Mouse (Mus musculus) urinary bladder, postnatal 10 days (tissue): ENCODE data around the gene Pask.

ENCODE experiments used
- DNase-seq: peaks from one replicate; pipeline ENCODE4 v3.0.0; 2022; ENCODE audit warnings: low spot score

The Pask gene

GRCm38 (mm10) chr1:93289678-93290214 is 53.5 kb downstream of the Pask start:
- DNase-seq, result no peak

GRCm38 (mm10) chr1:93277041-93277440 is 66.2 kb downstream of the Pask start:
- DNase-seq, result no peak

DNA sequence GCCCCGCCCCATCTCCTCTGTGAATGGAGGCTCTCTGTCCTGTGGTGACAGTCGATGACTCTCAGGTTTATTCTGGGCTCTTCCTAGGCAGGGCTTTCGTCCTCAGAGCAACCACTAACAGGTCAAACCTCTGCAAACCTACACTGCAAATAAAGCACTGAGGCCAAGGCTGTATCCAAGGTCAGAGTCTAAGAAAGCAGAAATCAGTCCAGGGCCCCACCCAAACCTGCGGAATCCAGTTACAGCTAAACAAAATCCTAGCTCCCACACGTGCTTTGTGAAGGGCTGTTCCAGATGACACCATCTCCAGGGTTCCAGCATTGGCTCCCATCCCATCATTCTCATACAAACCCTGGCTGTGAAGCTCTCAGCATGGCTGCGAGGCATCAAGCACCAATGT is 67.7 kb downstream of the Pask start:
- no peak for DNase-seq

- no peak for DNase-seq
Observed at GRCm38 (mm10) chr1:93272409-93272821, 70.9 kb downstream of the Pask start.

DNA sequence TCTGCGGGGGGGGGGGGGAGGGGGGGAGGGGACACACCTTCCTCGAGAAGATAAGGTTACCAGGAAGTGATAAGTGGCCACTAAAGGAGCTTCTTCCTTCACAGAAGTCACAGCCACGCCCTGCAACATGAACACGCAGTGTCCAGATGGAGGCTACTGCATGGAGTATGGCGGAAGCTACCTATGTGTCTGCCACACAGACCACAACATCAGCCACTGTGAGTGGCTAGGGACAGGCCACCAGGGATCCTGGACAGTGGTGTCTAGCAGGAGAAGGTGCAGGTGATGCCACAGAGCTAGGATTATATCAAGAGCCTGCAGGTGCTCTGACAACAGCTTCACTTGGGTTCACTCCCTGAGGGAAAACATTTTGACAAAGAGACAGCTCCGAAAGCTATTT is 71.5 kb downstream of the Pask start:
- no peak for DNase-seq

- DNase-seq, result no peak
Observed at GRCm38 (mm10) chr1:93270516-93271240, 72.6 kb downstream of the Pask start.

GRCm38 (mm10) chr1:93268246-93268645 is 75.0 kb downstream of the Pask start:
- DNase-seq, result no peak

DNA sequence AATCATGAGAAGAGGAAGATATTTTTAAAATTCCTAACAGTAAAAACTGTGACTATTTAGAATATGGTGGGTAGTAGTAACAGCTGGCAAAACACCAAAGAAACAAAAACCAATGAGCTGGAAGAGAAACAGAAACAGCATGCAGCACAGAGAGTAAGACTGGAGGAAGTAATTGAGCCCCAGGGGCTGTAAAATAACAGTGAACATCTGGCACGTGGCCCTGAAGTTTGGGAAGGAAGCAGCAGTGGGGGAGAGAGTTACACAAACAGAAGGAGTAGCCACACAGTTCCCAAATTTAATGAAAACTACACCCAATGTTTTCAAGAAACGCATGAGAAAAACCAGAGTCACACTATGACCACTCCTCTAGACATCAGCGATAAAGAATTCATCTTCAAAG is 76.1 kb downstream of the Pask start:
- no peak for DNase-seq
